Mouse (Mus musculus) thymus, adult 2 months (tissue): Measurements from ENCODE around the gene Rbm28.

Experiments
- CTCF ChIP-seq: fragments of 200-500 bp; IDR thresholded peaks from 2 replicates; pipeline ENCODE4 v1.5.1; 2012; ENCODE audit warnings: mild to moderate bottlenecking, control low read depth, low read length, moderate library complexity, borderline replicate concordance; ENCODE audit not compliant: control insufficient read depth, poor library complexity, insufficient read depth; ENCODE audit errors: extremely low read depth
- POLR2A ChIP-seq: fragments of 200-500 bp; IDR thresholded peaks from 2 replicates; pipeline ENCODE4 v1.6.1; 2012; ENCODE audit warnings: mild to moderate bottlenecking, low read length, control low read depth, moderate library complexity; ENCODE audit not compliant: control insufficient read depth, poor library complexity, insufficient read depth; ENCODE audit errors: extremely low read depth

GRCm38 (mm10) chr6:29169675-29170062, 4.9 kb upstream of the Rbm28 start:
- no peak for TF ChIP-seq CTCF
- TF ChIP-seq POLR2A = no peak
